Mouse (Mus musculus) small intestine, adult 2 months (tissue): ENCODE measurements around the gene Mthfr. TPM values are rescaled to one million over a fixed set of nuclear protein-coding genes. Genes with fewer than 3 reads are reported as not detected.

Experiments
- H3K27ac ChIP-seq: fragments of 200-500 bp; 2 replicates; pipeline ENCODE4 v1.5.1; 2012; ENCODE audit warnings: low read depth, low read length, control low read depth, inconsistent platforms; ENCODE audit not compliant: insufficient read depth
- H3K27me3 ChIP-seq: fragments of 200-500 bp; 2 replicates; pipeline ENCODE4 v1.6.1; 2012; ENCODE audit warnings: mild to moderate bottlenecking, moderate library complexity, low read length, inconsistent platforms; ENCODE audit not compliant: control insufficient read depth, insufficient read depth
- H3K36me3 ChIP-seq: fragments of 200-500 bp; 2 replicates; pipeline ENCODE4 v1.6.1; 2012; ENCODE audit warnings: mild to moderate bottlenecking, low read length, control low read depth, inconsistent platforms; ENCODE audit not compliant: control insufficient read depth, insufficient read depth
- H3K4me1 ChIP-seq: fragments of 200-500 bp; 2 replicates; pipeline ENCODE4 v1.6.1; 2012; ENCODE audit warnings: low read length, inconsistent platforms, mixed read lengths; ENCODE audit not compliant: control insufficient read depth, insufficient read depth, insufficient read length
- H3K4me3 ChIP-seq: fragments of 200-500 bp; 2 replicates; pipeline ENCODE4 v1.5.1; 2012; ENCODE audit warnings: low read depth, mild to moderate bottlenecking, control low read depth, inconsistent platforms, low read length, moderate library complexity
- CTCF ChIP-seq: fragments of 200-500 bp; IDR thresholded peaks from 2 replicates; pipeline ENCODE4 v1.5.1; 2012; ENCODE audit warnings: low read depth, mild to moderate bottlenecking, control low read depth, inconsistent platforms, low read length, moderate library complexity, mixed read lengths; ENCODE audit not compliant: insufficient replicate concordance, insufficient read length; ENCODE audit errors: extremely low read depth
- POLR2A ChIP-seq: fragments of 200-500 bp; IDR thresholded peaks from 2 replicates; pipeline ENCODE4 v1.6.1; 2012; ENCODE audit warnings: low read depth, mild to moderate bottlenecking, control low read depth, inconsistent platforms, low read length, moderate library complexity
- WGBS: fragments of 180-500 bp; shearing (Covaris S2); methylation state at CpG from one replicate; pipeline ENCODE4 v1.1.7; 2018; 5-methylcytosine and 5-hydroxymethylcytosine counted together
- polyA plus RNA-seq: library from polyadenylated mRNA; depleted of rRNA; stranded (reverse); fragments of >200 nt; gene quantifications from 2 replicates; pipeline ENCODE4 v1.2.3, GENCODE M21; 2012; rRNA removed

Mthfr gene
- polyA plus RNA-seq: 5.6 and 8.8 TPM in 2 replicates

- Histone ChIP-seq H3K4me3 (peak within 1 kb of the TSS; percentile 90), H3K27ac (peak within 1 kb of the TSS; percentile 81), H3K4me1 (peaks cover 12% of the 10 kb centered on the region; the same call in 1 of the 2 replicates), H3K36me3 (no peaks in the 10 kb centered on the region), H3K27me3 (no peaks in the 10 kb centered on the region)
- WGBS: under 1% methylated on average over 54 of the region's 54 CpGs
- TF ChIP-seq POLR2A (peak; percentile 53), CTCF (no peak)
Measured at GRCm38 (mm10) chr4:148038600-148039253, at the start of gene Mthfr, which contains the start of gene Clcn6. Gene Mthfr (plus strand): TSS chr4:148039077. Gene Clcn6 (minus strand): TSS chr4:148038821.

- Histone ChIP-seq H3K27me3 (no peaks in the 10 kb centered on the region), H3K4me3 (no peak overlapping the region), H3K4me1 (no peaks in the 10 kb centered on the region), H3K27ac (no peak overlapping the region), H3K36me3 (no peaks in the 10 kb centered on the region)
- 51% methylated on average over 7 of the region's 7 CpGs for WGBS
- TF ChIP-seq POLR2A: no peak
- TF ChIP-seq CTCF: no peak
Measured at GRCm38 (mm10) chr4:147993571-147994095, 45.2 kb upstream of the Mthfr start.

- TF ChIP-seq CTCF (no peak), POLR2A (no peak)
- Histone ChIP-seq H3K27me3 (no peaks in the 10 kb centered on the region), H3K4me1 (no peaks in the 10 kb centered on the region), H3K27ac (no peak overlapping the region), H3K4me3 (no peak overlapping the region), H3K36me3 (no peaks in the 10 kb centered on the region)
- WGBS: 78% methylated on average over 3 of the region's 3 CpGs
Measured at GRCm38 (mm10) chr4:147995311-147995710, 43.6 kb upstream of the Mthfr start.

- TF ChIP-seq POLR2A: no peak
- TF ChIP-seq CTCF: no peak
- Histone ChIP-seq H3K36me3 (no peaks in the 10 kb centered on the region), H3K27ac (no peak within 1 kb of the TSS), H3K4me3 (no peak within 1 kb of the TSS), H3K4me1 (no peaks in the 10 kb centered on the region), H3K27me3 (no peaks in the 10 kb centered on the region)
- 36% methylated on average over 12 of the region's 12 CpGs for WGBS
Measured at GRCm38 (mm10) chr4:148000202-148000772, 38.6 kb upstream of the Mthfr start, which contains the start of gene Nppa. Gene Nppa (plus strand): TSS chr4:148000722.

- Histone ChIP-seq H3K4me3 (no peak overlapping the region), H3K36me3 (no peaks in the 10 kb centered on the region), H3K27me3 (no peaks in the 10 kb centered on the region), H3K4me1 (no peaks in the 10 kb centered on the region), H3K27ac (no peak overlapping the region)
- 85% methylated on average over 17 of the region's 17 CpGs for WGBS
- no peak for TF ChIP-seq CTCF
- no peak for TF ChIP-seq POLR2A
Measured at GRCm38 (mm10) chr4:148001013-148001789, 37.7 kb upstream of the Mthfr start.

GRCm38 (mm10) chr4:148001866-148002265 is 37.0 kb upstream of the Mthfr start:
- Histone ChIP-seq H3K27me3 (no peaks in the 10 kb centered on the region), H3K4me1 (no peaks in the 10 kb centered on the region), H3K4me3 (no peak overlapping the region), H3K27ac (no peak overlapping the region), H3K36me3 (0 out of 2 replicates have a peak, but pooled peaks cover 3% of the 10 kb centered on the region)
- WGBS: 45% methylated on average over 8 of the region's 8 CpGs
- TF ChIP-seq POLR2A (no peak), CTCF (no peak)

- Histone ChIP-seq H3K27ac (no peak overlapping the region), H3K4me1 (no peaks in the 10 kb centered on the region), H3K27me3 (no peaks in the 10 kb centered on the region), H3K36me3 (peaks cover 4% of the 10 kb centered on the region), H3K4me3 (no peak overlapping the region)
- 88% methylated on average over 7 of the region's 7 CpGs for WGBS
- no peak for TF ChIP-seq POLR2A
- TF ChIP-seq CTCF: no peak
Measured at GRCm38 (mm10) chr4:148004361-148004760, 34.5 kb upstream of the Mthfr start.
